In the genomic region with DNA sequence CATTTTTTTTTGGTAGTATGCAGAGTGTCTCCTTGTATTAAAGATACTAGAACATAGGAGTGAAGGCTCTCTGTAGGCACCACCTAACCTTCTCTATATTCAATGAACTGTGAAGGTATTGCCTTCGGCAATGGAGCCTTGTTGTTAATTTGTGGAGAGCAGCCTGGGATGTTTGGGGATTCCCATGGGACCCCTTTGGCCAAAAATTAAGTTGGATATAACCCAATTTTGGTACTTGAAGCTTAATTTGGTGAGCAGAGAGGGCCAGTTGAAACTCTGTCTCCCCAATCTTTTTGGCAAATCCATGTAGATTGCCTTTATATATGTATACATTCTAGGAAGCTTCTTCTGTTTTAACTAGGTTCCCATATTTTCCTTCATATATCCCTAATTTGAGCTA, we compare ENCODE assay signal across 22 mouse cellular contexts.
"Had no signal": no experiment of that assay in that cellular context is flagged by ENCODE, and none has a peak within 500 bp of the region (broad histone marks: within the 10 kb centered on the region; RNA-seq: fewer than 3 reads in every experiment).

No protein-coding gene starts in this region.

- H3K27me3 ChIP-seq: kidney, embryonic 15.5 days; limb, embryonic 13.5 days; liver, embryonic 12.5 days; liver, embryonic 15.5 days; lung, embryonic 15.5 days; megakaryocyte, embryonic 14.5 days; midbrain, embryonic 13.5 days; stomach, embryonic 15.5 days had no signal

- H3K9ac ChIP-seq: kidney, embryonic 15.5 days; limb, embryonic 13.5 days; liver, embryonic 12.5 days; liver, embryonic 15.5 days; lung, embryonic 15.5 days; midbrain, embryonic 13.5 days; neural tube, embryonic 13.5 days; stomach, embryonic 15.5 days had no signal

- H3K4me2 ChIP-seq: kidney, embryonic 15.5 days; limb, embryonic 13.5 days; liver, embryonic 12.5 days; liver, embryonic 15.5 days; lung, embryonic 15.5 days; midbrain, embryonic 13.5 days; neural tube, embryonic 13.5 days; stomach, embryonic 15.5 days had no signal

- H3K27ac ChIP-seq: kidney, embryonic 15.5 days; layer of hippocampus, adult 2 months; limb, embryonic 10.5 days; limb, embryonic 13.5 days; liver, embryonic 12.5 days; liver, embryonic 15.5 days; lung, embryonic 15.5 days; midbrain, embryonic 10.5 days; midbrain, embryonic 13.5 days; neural tube, embryonic 13.5 days; stomach, embryonic 15.5 days had no signal

- H3K9me3 ChIP-seq: kidney, embryonic 15.5 days; liver, embryonic 15.5 days; stomach, embryonic 15.5 days had no signal

- H3K4me3 ChIP-seq: kidney, embryonic 15.5 days; layer of hippocampus, adult 2 months; limb, embryonic 10.5 days; limb, embryonic 13.5 days; liver, embryonic 12.5 days; liver, embryonic 15.5 days; lung, embryonic 15.5 days; megakaryocyte, embryonic 14.5 days; midbrain, embryonic 10.5 days; midbrain, embryonic 13.5 days; myocyte; neural tube, embryonic 13.5 days; stomach, embryonic 15.5 days had no signal

- H3K4me1 ChIP-seq: kidney, embryonic 15.5 days; limb, embryonic 10.5 days; limb, embryonic 13.5 days; liver, embryonic 12.5 days; liver, embryonic 15.5 days; lung, embryonic 15.5 days; megakaryocyte, embryonic 14.5 days; midbrain, embryonic 10.5 days; midbrain, embryonic 13.5 days; neural tube, embryonic 13.5 days; stomach, embryonic 15.5 days had no signal

- ATAC-seq: liver, embryonic 12.5 days had no signal

- DNase-seq: kidney, postnatal 10 days; layer of hippocampus, adult 9-11 months; liver; lung, adult 18-20 months; lung, postnatal 10 days; lung, postnatal 36 days; right cerebral cortex, postnatal 25 days; spleen, adult 18-20 months; thymus, postnatal 4 days had no signal
